Mouse (Mus musculus): ENCODE results near the gene Gm20388.

- TF ChIP-seq CTCF (IDR thresholded peaks at IDR 0.05; ENCODE audit: extremely low read depth, insufficient read depth, low read length) (no peak), POLR2A (IDR thresholded peaks at IDR 0.05; ENCODE audit: extremely low read depth, insufficient read depth, low read length) (peak; percentile 87)
Observed at GRCm38 (mm10) chr8:123234918-123235519, 3324.4 kb downstream of the Gm20388 start.

Measured in cortical plate, adult 2 months (tissue).